Mouse (Mus musculus): Measurements from ENCODE around the gene Lrrc36.

DNA sequence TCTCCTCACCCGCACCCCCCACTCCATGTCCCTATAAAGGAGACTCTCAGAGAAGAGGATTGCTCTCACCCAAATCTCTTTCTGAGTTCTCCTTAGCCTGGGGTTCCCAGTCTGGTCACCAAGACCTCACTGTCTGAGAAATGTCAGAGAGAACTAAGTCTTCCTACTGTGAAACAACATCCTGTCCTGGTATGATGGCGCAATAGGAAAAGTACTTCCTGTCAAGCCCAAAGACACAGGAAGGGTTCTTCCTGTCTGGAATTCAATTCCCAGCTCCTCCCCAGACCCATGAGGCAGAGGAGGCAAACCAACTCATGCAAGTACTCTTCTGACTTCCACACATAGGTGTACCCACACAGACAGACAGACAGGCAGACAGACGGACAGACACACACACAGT lies 91.2 kb downstream of the Lrrc36 start:
- TF ChIP-seq CTCF (IDR thresholded peaks at IDR 0.05; ENCODE audit: low read depth) (no peak), EP300 (IDR thresholded peaks at IDR 0.05; ENCODE audit: low read depth) (peak; percentile 38; the same call in 1 of the 2 replicates)

All from liver, postnatal 0 days (tissue).